Mouse (Mus musculus): Measurements from ENCODE around the gene Tsfm.
A peak's percentile ranks its signal among the peaks of the same experiment; 100 is the strongest.

Gene Tsfm

DNA sequence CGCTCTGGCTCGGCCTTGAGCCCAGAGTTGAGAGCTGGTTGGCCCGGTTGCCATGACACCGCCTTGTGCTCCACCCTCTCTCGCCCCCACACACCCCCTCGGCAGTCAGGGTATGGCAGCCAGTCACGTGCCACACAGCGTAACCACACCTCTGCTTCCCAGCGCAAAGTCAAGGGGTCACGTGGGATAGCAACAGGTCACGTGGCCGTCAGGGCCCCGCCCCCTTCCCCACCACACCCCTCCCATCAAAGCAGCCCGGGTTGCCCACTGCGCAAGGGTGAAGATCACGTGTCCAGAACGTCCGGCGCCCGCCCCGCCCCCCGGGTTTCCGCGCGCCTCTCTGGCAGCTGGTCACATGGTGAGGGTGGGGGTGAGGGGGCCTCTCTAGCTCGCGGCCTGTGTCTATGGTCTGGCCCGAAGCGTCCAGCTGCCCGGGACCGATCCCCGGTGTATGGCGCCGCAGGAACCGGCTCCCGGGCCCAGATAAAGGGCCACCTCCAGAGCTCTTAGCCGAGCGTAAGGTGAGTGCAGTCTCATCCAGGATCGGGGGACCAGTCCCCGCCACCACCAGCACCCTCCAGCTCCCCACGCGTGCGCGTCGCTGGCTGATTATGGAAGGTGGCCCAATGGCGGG lies 32.7 kb upstream of the Tsfm start, which contains the start of gene Cdk4:
Cdk4 (plus strand) TSS at position 296 of the 634 bp plus-strand sequence.
- DNase-seq: peak; percentile 100

DNA sequence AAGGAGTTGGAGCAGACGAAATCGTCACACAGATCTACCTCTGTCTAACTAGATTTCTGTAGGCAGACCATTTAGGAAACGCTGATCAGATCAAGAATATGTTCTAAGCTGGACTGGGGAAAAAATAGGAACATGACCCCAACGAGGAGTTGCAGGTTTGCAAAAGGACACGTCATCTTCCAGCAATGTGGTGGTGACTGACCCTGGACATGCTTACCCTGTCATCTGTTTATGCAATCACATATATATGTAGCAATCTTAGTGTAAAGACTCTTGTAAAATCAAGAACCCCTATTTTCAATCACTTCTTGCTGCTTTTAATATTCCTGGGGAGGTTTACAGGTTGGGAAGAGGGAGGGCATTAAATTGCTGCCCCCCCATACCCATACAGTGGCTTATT lies 31.9 kb upstream of the Tsfm start:
- DNase-seq: peak; percentile 78

DNA sequence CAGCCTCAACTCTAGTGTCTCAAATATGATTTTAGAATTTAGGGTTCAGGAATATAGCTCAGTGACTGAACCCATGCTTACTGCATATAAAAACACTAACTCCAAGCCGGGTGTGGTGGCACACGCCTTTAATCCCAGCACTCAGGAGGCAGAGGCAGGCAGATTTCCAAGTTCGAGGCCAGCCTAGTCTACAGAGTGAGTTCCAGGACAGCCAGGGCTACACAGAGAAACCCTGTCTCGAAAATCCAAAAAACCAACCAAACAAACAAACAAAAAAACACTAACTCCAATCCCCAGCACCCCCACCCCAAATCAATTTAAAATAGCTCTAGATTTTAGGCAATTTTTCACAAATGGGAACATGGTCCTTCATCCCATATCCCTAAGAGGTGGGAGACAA lies 31.5 kb upstream of the Tsfm start:
- peak; percentile 88 for DNase-seq

DNA sequence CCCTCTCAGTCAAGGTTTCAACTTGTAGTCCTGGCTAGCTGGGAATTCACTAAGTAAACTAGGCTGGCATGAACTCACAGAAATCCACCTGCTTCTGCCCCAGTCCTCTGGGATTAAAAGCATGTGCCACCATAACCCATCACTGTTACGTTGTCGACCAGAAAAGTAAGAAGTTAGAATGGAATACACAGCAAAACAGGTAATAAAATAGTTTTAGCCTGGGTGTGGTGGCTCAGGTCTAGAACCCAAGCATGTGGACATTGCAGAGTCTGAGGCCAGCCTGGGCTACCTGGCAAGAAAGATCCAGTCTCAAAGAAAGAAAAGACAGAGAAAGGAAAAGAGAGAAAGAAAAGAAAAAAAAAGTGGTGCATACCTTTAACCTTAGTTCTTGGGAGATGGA lies 30.9 kb upstream of the Tsfm start:
- DNase-seq: peak; percentile 69

DNA sequence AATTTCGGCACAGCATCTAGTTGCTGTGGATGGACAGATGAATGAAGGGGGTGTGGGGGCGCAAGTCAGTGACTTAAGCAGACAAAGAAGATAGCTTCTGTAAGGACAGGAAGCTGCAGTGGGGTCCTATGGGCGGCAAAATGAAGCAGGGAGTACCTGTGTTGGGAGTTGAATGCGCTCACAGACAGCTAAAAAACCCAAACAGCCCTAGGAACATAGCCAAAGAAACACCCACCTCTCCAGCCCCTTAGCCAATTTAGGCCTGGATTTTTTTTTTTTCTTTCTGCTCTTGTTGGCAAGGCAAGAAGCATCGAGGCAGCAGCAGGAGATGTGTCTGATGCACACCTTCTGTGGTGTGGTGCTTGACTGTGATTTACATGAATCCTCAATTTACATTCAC lies 30.4 kb upstream of the Tsfm start:
- peak; percentile 89 for DNase-seq

DNA sequence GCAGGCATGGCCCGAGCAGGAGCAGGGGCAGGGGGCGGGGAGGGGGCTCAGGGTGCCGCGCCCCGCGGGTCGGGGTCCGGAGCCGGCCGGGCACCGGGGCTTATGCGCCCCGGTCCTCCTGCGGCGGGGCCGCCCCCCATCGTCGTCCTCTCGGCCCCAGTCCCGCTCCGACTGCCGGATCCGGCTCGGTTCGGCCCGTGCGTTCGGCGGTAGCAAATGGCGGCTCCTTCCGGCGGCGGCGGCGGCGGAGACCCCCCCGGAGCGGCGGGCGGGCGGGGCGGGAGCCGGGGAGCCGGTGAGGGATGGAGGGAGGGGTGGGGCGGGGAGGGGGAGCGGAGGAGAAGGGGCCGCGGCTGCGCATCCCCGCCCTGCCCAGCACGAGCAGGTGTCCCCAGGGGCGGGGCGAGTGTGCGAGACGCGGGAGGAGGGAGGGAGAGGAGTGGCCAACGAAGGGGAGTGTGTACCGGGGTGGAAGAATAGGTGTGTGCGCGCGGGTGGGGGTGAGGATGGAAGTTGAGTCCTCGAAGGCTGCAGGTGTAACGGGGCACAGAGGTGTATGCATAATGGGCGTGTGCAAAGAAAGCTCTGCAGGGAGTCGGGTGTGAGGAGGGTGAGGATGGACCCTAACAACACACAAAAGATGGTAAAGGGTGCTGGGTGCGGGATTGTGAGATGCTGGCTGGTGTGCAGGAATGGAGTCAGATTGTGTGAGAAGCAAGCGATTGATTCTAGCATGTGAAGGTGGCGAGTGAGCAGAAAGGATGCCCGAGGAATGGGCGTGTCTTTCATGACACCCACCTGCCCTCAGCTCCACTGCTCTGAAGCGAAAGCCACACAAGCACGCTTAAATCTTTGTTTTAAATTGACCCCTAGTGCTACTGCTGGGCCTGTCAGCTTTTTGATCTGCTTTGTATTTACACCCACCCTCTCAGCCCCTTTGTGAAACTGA lies 29.6 kb upstream of the Tsfm start, which contains the start of gene March9:
March9 (minus strand) TSS at position 217 of the 949 bp plus-strand sequence.
- DNase-seq: peak; percentile 97

DNA sequence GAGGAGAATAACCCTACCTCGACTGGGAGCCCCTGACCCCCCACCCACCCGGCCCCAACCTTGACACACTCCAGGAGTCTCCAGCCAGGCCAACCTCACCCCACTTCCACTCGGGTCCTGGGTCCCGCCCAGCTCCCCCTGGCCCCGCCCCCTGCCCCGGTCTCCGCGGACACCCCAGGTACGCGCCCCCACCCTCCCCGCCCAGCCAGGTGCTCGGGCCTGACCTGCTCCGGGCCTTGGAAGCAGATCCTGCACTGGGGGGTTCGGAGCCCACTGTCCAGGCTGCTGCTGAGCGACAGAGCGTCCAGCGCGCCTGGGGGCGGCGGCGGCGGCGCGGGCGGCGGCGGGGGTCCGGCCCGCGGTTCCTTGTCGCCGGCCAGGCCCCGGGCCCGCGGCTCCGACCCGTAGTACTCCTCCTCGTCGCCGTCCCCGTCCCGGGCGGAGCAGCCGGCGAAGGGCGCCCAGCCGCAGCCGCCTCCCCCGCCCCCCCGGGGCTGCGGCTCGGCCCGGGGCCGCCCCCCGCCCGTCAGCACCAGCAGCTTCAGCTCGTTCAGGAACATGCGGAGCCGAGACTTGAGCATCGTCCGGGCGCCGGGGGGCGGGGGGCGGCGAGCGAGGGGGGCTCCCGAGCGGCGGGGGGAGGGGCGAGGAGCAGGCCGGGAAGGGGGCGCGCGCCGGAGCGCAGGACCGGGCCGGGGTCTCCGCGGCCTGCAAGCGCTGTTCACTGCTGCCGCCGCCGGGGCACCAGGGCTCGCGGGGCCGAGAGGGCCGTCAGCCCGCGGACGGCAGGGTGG lies 28.7 kb upstream of the Tsfm start:
- DNase-seq: peak; percentile 91

DNA sequence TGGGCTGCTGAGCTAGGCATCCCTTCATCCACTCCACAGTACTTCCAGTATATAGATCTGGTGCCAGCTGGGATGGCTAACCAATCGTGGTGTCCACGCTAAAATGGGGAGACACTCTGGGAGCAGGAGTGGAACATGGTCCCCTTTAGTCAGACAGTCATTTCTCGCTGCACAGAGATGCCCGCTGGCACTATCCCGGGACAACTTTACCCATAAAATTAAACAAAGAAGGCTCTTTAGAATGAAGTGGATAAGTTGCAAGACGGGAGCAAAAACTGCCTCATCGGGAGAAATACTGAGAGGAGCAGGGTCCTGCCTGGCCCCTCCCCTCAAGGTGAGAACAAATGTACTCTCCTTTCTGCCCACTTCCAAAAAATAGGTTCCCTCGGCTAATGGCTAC lies 28.1 kb upstream of the Tsfm start:
- no peak for DNase-seq

DNA sequence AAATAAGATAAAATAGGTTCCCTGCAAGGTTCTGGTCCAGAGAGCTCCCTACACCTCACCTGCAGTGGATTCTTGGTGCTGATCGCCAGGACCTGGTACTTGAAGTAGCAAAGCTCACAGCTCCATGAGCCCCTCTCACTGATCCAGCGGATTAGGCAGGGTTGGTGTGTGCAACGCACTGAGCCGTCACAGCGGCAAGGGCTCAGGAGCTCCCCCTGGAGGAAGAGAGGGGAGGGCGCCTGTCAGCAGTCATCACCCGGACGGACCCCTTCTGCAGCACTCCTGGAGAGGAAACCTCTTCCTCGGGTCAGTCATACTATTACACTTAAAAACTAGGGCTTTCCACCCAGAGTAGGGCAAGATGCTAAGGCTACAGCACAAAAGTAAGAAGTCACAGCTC lies 27.5 kb upstream of the Tsfm start:
- DNase-seq: peak; percentile 95

DNA sequence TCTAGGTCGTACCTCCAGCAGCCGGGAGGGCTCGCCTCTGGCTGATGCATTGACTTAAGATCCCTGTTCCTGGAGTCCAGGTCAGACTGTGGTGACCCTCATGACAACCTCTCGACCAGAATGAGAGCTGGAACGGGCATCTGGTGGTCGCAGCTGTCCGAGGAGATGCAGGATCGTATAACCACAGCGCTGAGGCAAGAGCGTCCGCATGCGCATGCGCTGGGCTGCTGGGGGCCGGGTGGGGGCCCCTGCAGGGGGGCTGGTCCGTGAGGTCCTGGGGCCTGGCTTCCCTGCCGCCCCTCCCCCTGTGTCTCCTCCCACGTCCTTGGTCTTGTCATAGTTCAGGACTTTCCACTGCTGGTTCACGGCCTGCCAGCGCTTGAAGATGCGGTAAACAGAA lies 25.9 kb upstream of the Tsfm start:
- peak; percentile 92 for DNase-seq

DNA sequence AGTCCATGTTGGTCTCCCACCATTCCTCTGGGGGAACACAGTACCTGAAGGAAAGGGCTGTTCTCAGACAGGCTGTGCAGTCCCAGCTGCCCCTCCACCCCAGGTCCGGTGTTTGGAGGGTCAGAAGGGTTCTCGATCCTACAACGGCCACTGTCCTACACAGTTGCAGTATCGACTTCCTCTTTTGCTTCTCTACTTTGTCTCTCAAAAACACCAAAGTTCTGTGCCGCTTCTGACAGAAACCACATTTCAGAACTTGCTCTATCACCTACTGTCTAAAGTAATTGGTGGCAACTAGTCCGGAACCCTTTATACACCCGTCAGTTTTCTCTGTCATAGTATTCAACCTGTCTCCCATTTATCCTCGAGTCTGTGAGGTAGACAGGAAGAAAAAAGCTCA lies 24.8 kb upstream of the Tsfm start:
- DNase-seq: no peak

DNA sequence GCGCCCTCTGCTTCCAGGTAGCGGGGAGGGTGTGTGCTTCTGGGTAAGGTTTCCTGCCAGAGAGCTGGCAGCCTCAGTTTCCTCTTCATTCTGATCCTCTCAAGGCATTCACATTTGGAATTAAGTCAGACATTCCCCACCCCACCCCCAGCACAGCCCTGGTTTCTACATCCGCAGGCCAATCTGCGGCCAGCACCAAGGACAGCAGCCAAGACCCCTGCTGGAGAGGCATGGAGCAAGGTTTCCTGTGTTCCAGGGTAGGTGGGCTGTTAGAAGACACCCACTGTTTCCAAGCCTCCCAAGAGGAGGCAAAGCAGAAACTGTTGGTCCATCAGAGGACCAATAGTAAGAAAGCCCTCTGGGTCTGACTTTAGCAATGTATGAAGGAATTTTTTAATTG lies 24.0 kb upstream of the Tsfm start:
- DNase-seq: no peak

DNA sequence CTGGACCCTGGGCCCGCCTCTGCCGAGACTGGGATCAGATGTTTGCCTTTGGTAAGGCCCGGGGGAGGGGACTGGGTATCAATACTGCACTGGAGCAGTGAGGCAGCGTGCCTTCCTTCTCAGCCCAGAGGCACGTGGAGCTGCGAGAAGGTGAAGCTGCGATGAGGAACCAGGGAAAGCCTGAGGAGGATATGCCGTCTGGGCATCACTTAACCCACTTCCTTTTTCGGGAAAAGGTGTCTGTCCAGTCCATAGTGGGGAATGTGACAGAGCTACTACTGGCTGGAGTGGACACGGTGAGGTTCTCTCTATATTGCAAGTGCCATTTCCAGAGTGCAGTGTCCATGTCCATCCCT lies 19.5 kb upstream of the Tsfm start:
- no peak for DNase-seq

DNA sequence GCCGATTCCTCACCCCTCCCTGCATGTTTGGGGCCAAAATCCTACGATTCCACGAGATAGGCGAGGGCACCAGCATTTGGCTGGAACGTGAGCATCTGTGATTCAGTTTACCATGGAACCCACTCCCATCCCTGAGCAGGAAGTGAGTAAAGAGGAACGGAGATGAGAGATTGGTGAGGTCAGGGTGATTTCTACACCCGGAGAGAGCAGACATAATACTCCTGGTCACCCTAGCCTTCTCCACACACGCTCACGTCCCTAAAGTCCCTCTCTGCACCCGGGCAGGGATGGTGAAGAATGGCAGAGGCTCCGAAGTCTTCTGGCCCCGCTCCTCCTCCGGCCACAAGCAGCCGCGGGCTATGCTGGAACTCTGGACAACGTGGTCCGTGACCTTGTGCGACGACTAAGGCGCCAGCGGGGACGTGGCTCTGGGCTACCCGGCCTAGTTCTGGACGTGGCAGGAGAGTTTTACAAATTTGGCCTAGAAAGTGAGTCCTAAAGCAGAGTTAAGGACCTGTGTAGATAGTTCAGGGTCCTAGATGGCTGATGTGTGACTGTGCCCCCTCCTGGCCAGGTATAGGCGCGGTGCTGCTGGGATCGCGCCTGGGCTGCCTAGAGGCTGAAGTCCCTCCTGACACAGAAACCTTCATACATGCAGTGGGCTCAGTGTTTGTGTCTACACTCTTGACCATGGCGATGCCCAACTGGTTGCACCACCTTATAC lies 18.9 kb upstream of the Tsfm start:
- no peak for DNase-seq

DNA sequence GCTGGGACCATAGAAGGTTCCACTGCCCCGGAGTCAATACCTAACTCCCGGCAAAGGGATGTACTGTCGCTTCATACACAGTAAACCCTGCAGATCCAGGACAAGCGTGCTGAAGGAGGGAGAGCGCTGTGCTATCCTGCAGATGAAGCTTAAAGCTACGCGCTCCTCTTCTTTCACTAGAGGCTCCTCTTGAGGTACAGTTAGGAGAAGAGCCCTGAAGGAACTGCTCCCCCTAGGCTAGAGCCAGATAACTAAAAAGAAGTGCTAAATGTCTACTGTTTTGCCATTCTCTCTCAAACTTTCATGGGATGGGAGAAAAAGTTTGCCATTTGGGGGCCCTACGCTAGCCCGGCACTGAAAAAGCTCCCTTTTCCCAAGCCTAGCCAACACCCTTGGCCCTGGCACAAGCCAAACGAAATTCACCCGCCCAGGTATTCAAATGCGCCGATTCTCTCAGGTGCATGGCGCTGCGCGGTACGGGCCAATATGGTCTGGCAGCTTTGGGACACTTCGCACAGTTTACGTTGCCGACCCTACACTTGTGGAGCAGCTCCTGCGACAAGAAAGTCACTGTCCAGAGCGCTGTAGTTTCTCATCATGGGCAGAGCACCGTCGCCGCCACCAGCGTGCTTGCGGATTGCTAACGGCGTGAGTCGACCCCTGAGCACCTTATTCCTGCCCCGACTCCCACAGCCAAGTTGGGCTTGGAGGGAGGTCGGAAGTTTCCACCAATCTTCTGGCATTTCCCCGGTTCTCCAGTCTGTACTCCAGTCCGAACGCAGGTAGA lies 18.2 kb upstream of the Tsfm start:
- no peak for DNase-seq

DNA sequence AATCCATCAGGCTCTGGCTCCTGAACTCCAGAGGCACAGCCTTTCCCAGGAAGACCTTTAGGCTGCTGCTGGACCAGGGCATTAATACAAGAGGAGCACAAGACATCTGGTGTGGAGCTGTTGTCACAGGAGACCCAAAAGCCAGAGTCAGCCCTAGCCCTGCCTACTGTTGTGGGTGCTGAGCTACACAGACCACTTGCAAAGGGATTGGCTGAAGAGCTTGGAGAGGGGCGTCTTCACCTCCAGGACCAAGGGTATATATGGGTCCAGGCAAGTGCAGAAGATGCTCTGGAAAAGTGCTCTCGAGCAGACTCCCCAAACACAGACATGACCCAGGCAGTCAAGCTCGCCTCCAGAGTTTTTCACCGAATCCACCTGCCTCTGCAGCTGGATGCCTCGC lies 17.3 kb upstream of the Tsfm start, which contains the start of gene Cyp27b1:
Cyp27b1 (plus strand) TSS at position 297 of the 400 bp plus-strand sequence.
- no peak for DNase-seq

DNA sequence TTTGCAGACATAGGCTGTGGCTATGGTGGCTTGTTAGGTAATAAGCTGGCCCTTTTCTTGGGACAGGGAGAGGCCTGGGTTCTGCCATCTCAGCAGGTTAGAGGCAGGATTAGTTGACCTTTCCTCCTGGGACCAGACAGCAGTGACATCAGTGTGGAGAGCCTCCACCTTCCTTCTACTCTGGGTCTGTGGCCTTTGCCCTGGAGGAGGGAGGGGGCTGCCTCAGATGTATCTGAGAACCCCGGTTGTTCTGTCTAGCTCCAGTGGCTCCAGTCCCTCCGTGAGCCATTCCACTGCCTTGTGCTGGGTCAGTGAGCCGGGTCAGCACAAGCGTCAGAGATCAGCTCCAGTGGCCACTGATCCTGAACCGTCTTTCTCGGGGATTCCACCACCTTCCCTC lies 12.5 kb upstream of the Tsfm start:
- DNase-seq: no peak

DNA sequence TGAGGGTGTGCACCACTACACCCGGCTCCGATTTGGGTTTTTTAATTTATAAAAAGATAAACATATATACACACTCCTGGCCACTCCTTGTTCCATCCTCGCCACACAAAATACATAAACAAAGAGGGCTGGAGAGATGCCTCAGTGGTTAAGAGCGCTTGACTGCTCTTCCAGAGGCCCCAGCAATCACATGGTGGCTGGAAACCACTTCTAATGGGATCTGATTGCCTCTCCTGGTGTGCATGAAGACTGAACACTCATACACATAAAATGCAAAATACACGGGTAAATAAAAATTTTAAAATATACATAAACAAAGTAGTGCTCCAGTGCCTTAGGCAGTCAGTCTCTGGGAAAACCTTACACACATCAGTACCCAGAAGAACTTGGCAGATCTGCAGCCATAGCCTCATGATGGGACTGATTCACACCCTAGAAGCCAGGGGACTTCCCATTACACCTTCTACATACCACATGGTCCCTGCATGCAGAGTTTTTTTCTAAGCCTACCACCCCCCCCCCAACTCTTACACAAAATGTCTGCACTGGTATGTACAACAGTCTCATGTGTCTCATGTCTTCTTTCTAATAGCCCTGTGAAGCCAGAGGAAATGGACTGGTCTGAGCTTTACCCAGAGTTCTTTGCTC lies 12.0 kb upstream of the Tsfm start:
- no peak for DNase-seq

DNA sequence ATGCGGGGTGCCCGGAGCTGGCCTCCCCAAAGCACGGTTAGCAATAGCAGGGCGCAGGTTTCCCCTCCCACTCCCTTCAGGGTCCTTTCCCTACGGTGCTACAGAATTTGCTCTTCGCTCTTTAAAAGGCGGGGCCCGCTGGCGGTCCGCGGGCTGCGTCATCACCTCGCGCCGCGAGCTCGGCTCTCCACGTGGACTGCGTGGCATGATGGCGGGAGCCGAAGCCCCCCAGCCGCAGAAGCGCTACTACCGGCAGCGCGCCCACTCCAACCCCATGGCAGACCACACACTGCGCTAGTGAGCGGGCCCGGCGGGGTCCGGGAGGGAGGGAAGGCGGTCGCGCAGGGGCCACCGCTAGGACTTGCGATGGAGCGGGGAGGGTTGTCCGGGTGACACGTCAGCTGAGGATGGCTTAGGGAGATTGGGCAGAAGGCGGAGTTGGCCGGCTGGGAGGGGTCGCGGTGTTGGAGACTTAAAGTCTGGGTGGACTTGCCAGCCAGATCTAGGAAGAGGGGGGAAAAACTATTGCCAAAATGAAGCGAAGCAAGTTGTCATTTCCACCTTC lies 11.2 kb upstream of the Tsfm start:
- peak; percentile 98 for DNase-seq

DNA sequence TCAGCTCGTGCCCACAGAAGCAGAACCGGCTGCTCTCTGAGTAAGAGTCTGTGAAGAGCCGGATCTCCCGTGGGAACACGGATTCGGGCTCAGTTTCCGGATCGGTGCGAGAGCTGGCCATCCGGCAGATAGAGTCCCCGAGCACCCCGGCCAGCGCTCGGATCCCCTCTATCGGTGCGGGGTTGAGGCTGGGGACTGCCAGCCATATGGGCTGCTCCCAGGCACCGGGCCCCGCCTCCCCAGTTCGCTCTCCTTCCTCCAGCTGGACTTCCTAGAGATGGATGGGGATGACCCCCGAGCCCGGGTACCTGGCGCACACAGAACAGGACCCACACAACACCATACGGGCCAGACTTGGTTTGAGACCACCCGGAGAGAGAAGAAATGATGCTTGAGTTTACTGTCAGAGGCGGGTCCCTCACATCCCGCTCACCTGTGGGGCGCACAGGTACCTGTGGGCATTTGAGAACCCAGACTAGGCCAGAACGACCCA lies 10.7 kb upstream of the Tsfm start, which contains the start of the genes Mettl1 and Eef1akmt3:
Mettl1 (plus strand) TSS at position 141 of the 493 bp plus-strand sequence.
Eef1akmt3 (minus strand) TSS at position 240 of the 493 bp plus-strand sequence.
- peak; percentile 96 for DNase-seq
